Mouse (Mus musculus): ENCODE data around the gene Prss50.

GRCm38 (mm10) chr9:110834411-110834810 is 23.4 kb upstream of the Prss50 start, which contains the start of gene Prss45:
- TF ChIP-seq CTCF (IDR thresholded peaks at IDR 0.05; ENCODE audit: borderline replicate concordance, insufficient read depth, low read depth, low read length) (no peak), POLR2A (IDR thresholded peaks at IDR 0.05; ENCODE audit: borderline replicate concordance, insufficient read depth, low read length) (no peak)

Data from cerebellum, adult 2 months (tissue).